Mouse (Mus musculus) limb, embryonic 13.5 days (tissue): ENCODE data around the gene Them7. TPM values are rescaled to one million over a fixed set of nuclear protein-coding genes. Genes with fewer than 3 reads are reported as not detected.

Experiments
- ATAC-seq: fragments of 200-750 bp; cut with Nextera tagmentation; 2 replicates; pipeline ENCODE4 v1.8.0; 2017; ENCODE audit warnings: low read depth, moderate number of reproducible peaks, moderate TSS enrichment; ENCODE audit not compliant: low FRiP score
- H3K27ac ChIP-seq: fragments of 300-500 bp; sonication (generic); 2 replicates; pipeline ENCODE4 v1.5.1; 2015; ENCODE audit warnings: inconsistent platforms, mild to moderate bottlenecking, moderate library complexity
- H3K27me3 ChIP-seq: fragments of 300-500 bp; sonication (generic); 2 replicates; pipeline ENCODE4 v1.6.1; 2015; ENCODE audit warnings: mild to moderate bottlenecking, inconsistent platforms
- H3K36me3 ChIP-seq: fragments of 300-500 bp; sonication (generic); 2 replicates; pipeline ENCODE4 v1.6.1; 2015; ENCODE audit warnings: inconsistent platforms, mild to moderate bottlenecking, moderate library complexity
- H3K4me1 ChIP-seq: fragments of 300-500 bp; sonication (generic); 2 replicates; pipeline ENCODE4 v1.6.1; 2015; ENCODE audit warnings: inconsistent platforms
- H3K4me2 ChIP-seq: fragments of 300-500 bp; sonication (generic); replicated peaks from 2 replicates; pipeline ENCODE4 v1.6.1; 2015; ENCODE audit warnings: inconsistent platforms, mild to moderate bottlenecking, moderate library complexity
- H3K4me3 ChIP-seq: fragments of 300-500 bp; sonication (generic); 2 replicates; pipeline ENCODE4 v1.5.1; 2015; ENCODE audit warnings: moderate library complexity, mild to moderate bottlenecking, inconsistent platforms
- H3K9ac ChIP-seq: fragments of 300-500 bp; sonication (generic); 2 replicates; pipeline ENCODE4 v1.6.1; 2015; ENCODE audit warnings: mild to moderate bottlenecking, inconsistent platforms
- H3K9me3 ChIP-seq: fragments of 300-500 bp; sonication (generic); 2 replicates; pipeline ENCODE4 v1.6.1; 2016; ENCODE audit warnings: inconsistent platforms
- WGBS: fragments of 180-500 bp; shearing (Covaris S2); methylation state at CpG from one replicate; pipeline ENCODE4 v1.1.7; 2015; 5-methylcytosine and 5-hydroxymethylcytosine counted together
- polyA plus RNA-seq: library from polyadenylated mRNA; unstranded; fragments of >200 nt; fragmentation: Nextera tagmentation; extraction: Ambion mirVana; gene quantifications from 2 replicates; pipeline ENCODE4 v1.2.1, GENCODE M21; 2015

Gene Them7
- polyA plus RNA-seq, 1 experiment from 2014 or later: 0.45 TPM

GRCm38 (mm10) chr2:105283811-105284210 is 59.7 kb downstream of the Them7 start:
- no peaks in the 10 kb centered on the region for H3K36me3 ChIP-seq
- no peak overlapping the region for H3K4me3 ChIP-seq
- no peaks in the 10 kb centered on the region for H3K4me1 ChIP-seq
- no peaks in the 10 kb centered on the region for H3K27me3 ChIP-seq
- H3K27ac ChIP-seq: no peak overlapping the region
- no peak for ATAC-seq
- H3K4me2 ChIP-seq: no peak overlapping the region
- no peak overlapping the region for H3K9ac ChIP-seq
- no peaks in the 10 kb centered on the region for H3K9me3 ChIP-seq

GRCm38 (mm10) chr2:105284855-105285254 is 60.7 kb downstream of the Them7 start:
- 65% methylated on average over 4 of the region's 4 CpGs for WGBS
- Histone ChIP-seq H3K27ac (no peak overlapping the region), H3K4me3 (no peak overlapping the region), H3K9me3 (no peaks in the 10 kb centered on the region), H3K36me3 (no peaks in the 10 kb centered on the region), H3K9ac (no peak overlapping the region), H3K4me2 (no peak overlapping the region), H3K27me3 (no peaks in the 10 kb centered on the region), H3K4me1 (no peaks in the 10 kb centered on the region)
- no peak for ATAC-seq

GRCm38 (mm10) chr2:105295823-105296222 is 71.7 kb downstream of the Them7 start:
- no peaks in the 10 kb centered on the region for H3K9me3 ChIP-seq
- H3K36me3 ChIP-seq: no peaks in the 10 kb centered on the region
- no peak overlapping the region for H3K4me2 ChIP-seq
- no peaks in the 10 kb centered on the region for H3K27me3 ChIP-seq
- H3K27ac ChIP-seq: no peak overlapping the region
- H3K4me1 ChIP-seq: no peaks in the 10 kb centered on the region
- no peak for ATAC-seq
- no peak overlapping the region for H3K4me3 ChIP-seq
- no peak overlapping the region for H3K9ac ChIP-seq
- WGBS: 75% methylated on average over 1 of the region's 1 CpGs

- Histone ChIP-seq H3K4me2 (no peak overlapping the region), H3K9me3 (no peaks in the 10 kb centered on the region), H3K27ac (no peak overlapping the region), H3K36me3 (no peaks in the 10 kb centered on the region), H3K4me1 (no peaks in the 10 kb centered on the region), H3K4me3 (no peak overlapping the region), H3K9ac (no peak overlapping the region), H3K27me3 (no peaks in the 10 kb centered on the region)
- no peak for ATAC-seq
- 83% methylated on average over 1 of the region's 1 CpGs for WGBS
These were observed 74.8 kb downstream of the Them7 start for GRCm38 (mm10) chr2:105298888-105299287.

GRCm38 (mm10) chr2:105301082-105301481 is 77.0 kb downstream of the Them7 start:
- Histone ChIP-seq H3K27ac (no peak overlapping the region), H3K9me3 (no peaks in the 10 kb centered on the region), H3K36me3 (no peaks in the 10 kb centered on the region), H3K4me3 (no peak overlapping the region), H3K9ac (no peak overlapping the region), H3K4me1 (no peaks in the 10 kb centered on the region), H3K27me3 (no peaks in the 10 kb centered on the region), H3K4me2 (no peak overlapping the region)
- 90% methylated on average over 8 of the region's 8 CpGs for WGBS
- ATAC-seq: no peak

GRCm38 (mm10) chr2:105301531-105301930 is 77.4 kb downstream of the Them7 start:
- no peak overlapping the region for H3K4me3 ChIP-seq
- WGBS: 40% methylated on average over 10 of the region's 10 CpGs

GRCm38 (mm10) chr2:105303962-105304514 is 79.9 kb downstream of the Them7 start:
- Histone ChIP-seq H3K9ac (no peak overlapping the region), H3K27ac (no peak overlapping the region), H3K4me1 (no peaks in the 10 kb centered on the region), H3K27me3 (no peaks in the 10 kb centered on the region), H3K9me3 (no peaks in the 10 kb centered on the region), H3K4me2 (no peak overlapping the region), H3K36me3 (no peaks in the 10 kb centered on the region), H3K4me3 (no peak overlapping the region)
- 64% methylated on average over 6 of the region's 6 CpGs for WGBS
- no peak for ATAC-seq

More at GRCm38 (mm10) chr2:105301531-105301930, 77.4 kb downstream of the Them7 start:
- no peaks in the 10 kb centered on the region for H3K27me3 ChIP-seq
- H3K4me1 ChIP-seq: no peaks in the 10 kb centered on the region
- H3K9me3 ChIP-seq: no peaks in the 10 kb centered on the region
- H3K9ac ChIP-seq: no peak overlapping the region
- no peak overlapping the region for H3K4me2 ChIP-seq
- no peak for ATAC-seq
- no peak overlapping the region for H3K27ac ChIP-seq
- no peaks in the 10 kb centered on the region for H3K36me3 ChIP-seq

- H3K9ac ChIP-seq: no peak overlapping the region
- H3K27ac ChIP-seq: no peak overlapping the region
- ATAC-seq: no peak
- H3K9me3 ChIP-seq: no peaks in the 10 kb centered on the region
- no peaks in the 10 kb centered on the region for H3K4me1 ChIP-seq
- WGBS: 84% methylated on average over 6 of the region's 6 CpGs
- H3K36me3 ChIP-seq: no peaks in the 10 kb centered on the region
- H3K4me3 ChIP-seq: no peak overlapping the region
- H3K4me2 ChIP-seq: no peak overlapping the region
- no peaks in the 10 kb centered on the region for H3K27me3 ChIP-seq
These were observed 81.8 kb downstream of the Them7 start for GRCm38 (mm10) chr2:105305876-105306275.

- peaks cover 19% of the 10 kb centered on the region for H3K27me3 ChIP-seq
- 40% methylated on average over 13 of the region's 13 CpGs for WGBS
These were observed 87.3 kb downstream of the Them7 start for GRCm38 (mm10) chr2:105311414-105311813.

GRCm38 (mm10) chr2:105311991-105312390 is 87.9 kb downstream of the Them7 start:
- H3K9ac ChIP-seq: no peak overlapping the region
- H3K27ac ChIP-seq: no peak overlapping the region
- H3K4me3 ChIP-seq: no peak overlapping the region
- peak; percentile 71; the same call in 1 of the 2 replicates for ATAC-seq
- WGBS: 6% methylated on average over 7 of the region's 7 CpGs
- no peaks in the 10 kb centered on the region for H3K9me3 ChIP-seq
- peaks cover 19% of the 10 kb centered on the region for H3K27me3 ChIP-seq
- peak overlapping the region; percentile 37 for H3K4me2 ChIP-seq
- peaks cover 7% of the 10 kb centered on the region; the same call in 1 of the 2 replicates for H3K4me1 ChIP-seq
- H3K36me3 ChIP-seq: no peaks in the 10 kb centered on the region

More at GRCm38 (mm10) chr2:105311414-105311813, 87.3 kb downstream of the Them7 start:
- H3K4me2 ChIP-seq: peak overlapping the region; percentile 37
- no peak overlapping the region for H3K4me3 ChIP-seq
- H3K9ac ChIP-seq: no peak overlapping the region
- peaks cover 7% of the 10 kb centered on the region; the same call in 1 of the 2 replicates for H3K4me1 ChIP-seq
- H3K36me3 ChIP-seq: no peaks in the 10 kb centered on the region
- no peaks in the 10 kb centered on the region for H3K9me3 ChIP-seq
- H3K27ac ChIP-seq: no peak overlapping the region
- peak; percentile 5; the same call in 1 of the 2 replicates for ATAC-seq

GRCm38 (mm10) chr2:105313077-105313476 is 89.0 kb downstream of the Them7 start:
- Histone ChIP-seq H3K36me3 (no peaks in the 10 kb centered on the region), H3K27ac (no peak overlapping the region), H3K4me2 (no peak overlapping the region), H3K9me3 (no peaks in the 10 kb centered on the region), H3K27me3 (peaks cover 19% of the 10 kb centered on the region), H3K4me1 (peaks cover 7% of the 10 kb centered on the region; the same call in 1 of the 2 replicates), H3K4me3 (no peak overlapping the region), H3K9ac (no peak overlapping the region)
- no peak for ATAC-seq
- WGBS: 53% methylated on average over 3 of the region's 3 CpGs

GRCm38 (mm10) chr2:105317556-105318184 is 93.5 kb downstream of the Them7 start:
- Histone ChIP-seq H3K4me3 (no peak overlapping the region), H3K27ac (no peak overlapping the region), H3K27me3 (peaks cover 17% of the 10 kb centered on the region), H3K9ac (no peak overlapping the region), H3K9me3 (no peaks in the 10 kb centered on the region), H3K4me2 (no peak overlapping the region), H3K36me3 (no peaks in the 10 kb centered on the region), H3K4me1 (no peaks in the 10 kb centered on the region)
- 24% methylated on average over 13 of the region's 13 CpGs for WGBS
- ATAC-seq: no peak

GRCm38 (mm10) chr2:105326067-105326466 is 101.9 kb downstream of the Them7 start:
- ATAC-seq: no peak
- Histone ChIP-seq H3K27ac (no peak overlapping the region), H3K4me3 (no peak overlapping the region), H3K9me3 (no peaks in the 10 kb centered on the region), H3K4me1 (no peaks in the 10 kb centered on the region), H3K4me2 (no peak overlapping the region), H3K36me3 (no peaks in the 10 kb centered on the region), H3K9ac (no peak overlapping the region), H3K27me3 (no peaks in the 10 kb centered on the region)
- 82% methylated on average over 5 of the region's 5 CpGs for WGBS
